Mouse (Mus musculus) forebrain, embryonic 11.5 days (tissue): Measurements from ENCODE around the gene Slc25a28. TPM values are rescaled to one million over a fixed set of nuclear protein-coding genes. Genes with fewer than 3 reads are reported as not detected.

ENCODE experiments used
- ATAC-seq: fragments of 200-750 bp; cut with Nextera tagmentation; replicated peaks from 2 replicates; pipeline ENCODE4 v1.8.0; 2017; ENCODE audit warnings: moderate TSS enrichment; ENCODE audit not compliant: low FRiP score
- DNase-seq: peaks from one replicate; pipeline ENCODE4 v3.0.0-alpha.2; 2017; ENCODE audit warnings: low spot score
- H3K27ac ChIP-seq: fragments of 300-500 bp; sonication (generic); 2 replicates; pipeline ENCODE4 v1.5.1; 2014; ENCODE audit warnings: low read depth, low read length
- H3K27me3 ChIP-seq: fragments of 300-500 bp; sonication (generic); 2 replicates; pipeline ENCODE4 v1.6.1; 2014; ENCODE audit warnings: mild to moderate bottlenecking, low read length, mixed read lengths; ENCODE audit not compliant: control insufficient read depth, insufficient read depth
- H3K36me3 ChIP-seq: fragments of 300-500 bp; sonication (generic); 2 replicates; pipeline ENCODE4 v1.6.1; 2014; ENCODE audit warnings: mild to moderate bottlenecking, low read length, moderate library complexity, mixed read lengths; ENCODE audit not compliant: control insufficient read depth, insufficient read depth
- H3K4me1 ChIP-seq: fragments of 300-500 bp; sonication (generic); replicated peaks from 2 replicates; pipeline ENCODE4 v1.6.1; 2014; ENCODE audit warnings: low read length, mixed read lengths; ENCODE audit not compliant: control insufficient read depth, insufficient read depth
- H3K4me2 ChIP-seq: fragments of 300-500 bp; sonication (generic); 2 replicates; pipeline ENCODE4 v1.6.1; 2014; ENCODE audit warnings: low read depth, mild to moderate bottlenecking, low read length, moderate library complexity, mixed read lengths; ENCODE audit not compliant: severe bottlenecking
- H3K4me3 ChIP-seq: fragments of 300-500 bp; sonication (generic); 2 replicates; pipeline ENCODE4 v1.5.1; 2014; ENCODE audit warnings: low read depth, low read length
- H3K9ac ChIP-seq: fragments of 300-500 bp; sonication (generic); 2 replicates; pipeline ENCODE4 v1.6.1; 2014; ENCODE audit warnings: low read length
- H3K9me3 ChIP-seq: fragments of 300-500 bp; sonication (generic); 2 replicates; pipeline ENCODE4 v1.6.1; 2016; ENCODE audit warnings: low read length, mixed read lengths; ENCODE audit not compliant: control insufficient read depth
- WGBS: fragments of 180-500 bp; shearing (Covaris S2); extraction: QIAGEN DNeasy Blood & Tissue Kit; methylation state at CpG from one replicate; pipeline ENCODE4 v1.1.7; 2014; 5-methylcytosine and 5-hydroxymethylcytosine counted together
- polyA plus RNA-seq: library from polyadenylated mRNA; unstranded; fragments of >200 nt; fragmentation: Nextera tagmentation; extraction: Ambion mirVana; gene quantifications from 2 replicates; pipeline ENCODE4 v1.2.1, GENCODE M21; 2014

Gene Slc25a28
- polyA plus RNA-seq, 1 experiment from 2014 or later, result 12.6 TPM

GRCm38 (mm10) chr19:43689419-43690246 lies 15.0 kb upstream of the Slc25a28 start, which contains the start of gene Entpd7:
Gene Entpd7, plus strand, starts transcription at chr19:43689672.
- Histone ChIP-seq H3K4me3 (peak within 1 kb of the TSS; percentile 73), H3K27ac (peak within 1 kb of the TSS; percentile 57; the same call in 1 of the 2 replicates), H3K36me3 (no peaks in the 10 kb centered on the region), H3K4me2 (peak within 1 kb of the TSS; percentile 79), H3K9me3 (no peaks in the 10 kb centered on the region), H3K9ac (peak within 1 kb of the TSS; percentile 78), H3K4me1 (no peaks in the 10 kb centered on the region), H3K27me3 (no peaks in the 10 kb centered on the region)
- ATAC-seq (peak; percentile 98), DNase-seq (peak; percentile 96)
- under 1% methylated on average over 60 of the region's 60 CpGs for WGBS

GRCm38 (mm10) chr19:43681541-43681940 lies 6.9 kb upstream of the Slc25a28 start:
- Histone ChIP-seq H3K27ac (no peak overlapping the region), H3K36me3 (no peaks in the 10 kb centered on the region), H3K4me3 (no peak overlapping the region), H3K9ac (no peak overlapping the region), H3K4me2 (no peak overlapping the region), H3K9me3 (no peaks in the 10 kb centered on the region), H3K27me3 (no peaks in the 10 kb centered on the region; the same call in 1 of the 2 replicates), H3K4me1 (peaks cover 2% of the 10 kb centered on the region; the same call in 1 of the 2 replicates)
- no peak for ATAC-seq
- DNase-seq, result no peak
- 89% methylated on average over 4 of the region's 4 CpGs for WGBS

GRCm38 (mm10) chr19:43679474-43679981 lies 4.8 kb upstream of the Slc25a28 start:
- H3K4me1 ChIP-seq, result peaks cover 4% of the 10 kb centered on the region; the same call in 1 of the 2 replicates
- no peak for ATAC-seq
- no peaks in the 10 kb centered on the region for H3K9me3 ChIP-seq
- H3K27ac ChIP-seq, result no peak overlapping the region
- no peaks in the 10 kb centered on the region; the same call in 1 of the 2 replicates for H3K27me3 ChIP-seq
- H3K36me3 ChIP-seq, result no peaks in the 10 kb centered on the region
- 84% methylated on average over 10 of the region's 10 CpGs for WGBS
- H3K4me2 ChIP-seq, result no peak overlapping the region
- no peak overlapping the region for H3K9ac ChIP-seq
- H3K4me3 ChIP-seq, result no peak overlapping the region
- DNase-seq, result no peak

GRCm38 (mm10) chr19:43678467-43679003 lies 3.9 kb upstream of the Slc25a28 start:
- no peak overlapping the region for H3K4me2 ChIP-seq
- no peak overlapping the region for H3K27ac ChIP-seq
- no peak for DNase-seq
- H3K27me3 ChIP-seq, result no peaks in the 10 kb centered on the region; the same call in 1 of the 2 replicates
- H3K4me3 ChIP-seq, result no peak overlapping the region
- peaks cover 4% of the 10 kb centered on the region; the same call in 1 of the 2 replicates for H3K4me1 ChIP-seq
- ATAC-seq, result no peak
- WGBS, result 85% methylated on average over 8 of the region's 8 CpGs
- H3K9ac ChIP-seq, result no peak overlapping the region
- H3K36me3 ChIP-seq, result no peaks in the 10 kb centered on the region
- no peaks in the 10 kb centered on the region for H3K9me3 ChIP-seq

GRCm38 (mm10) chr19:43675525-43676400 lies 1.1 kb upstream of the Slc25a28 start:
- H3K4me1 ChIP-seq, result peaks cover 8% of the 10 kb centered on the region; the same call in 1 of the 2 replicates
- peak overlapping the region; percentile 97 for H3K27ac ChIP-seq
- H3K4me3 ChIP-seq, result peak overlapping the region; percentile 79
- no peaks in the 10 kb centered on the region for H3K36me3 ChIP-seq
- H3K4me2 ChIP-seq, result peak overlapping the region; percentile 90
- ATAC-seq (0 out of 2 replicates have a peak, but pooled peaks have one; percentile 1), DNase-seq (peak; percentile 77)
- H3K9me3 ChIP-seq, result no peaks in the 10 kb centered on the region
- WGBS, result 2% methylated on average over 43 of the region's 43 CpGs
- peak overlapping the region; percentile 71 for H3K9ac ChIP-seq
- H3K27me3 ChIP-seq, result no peaks in the 10 kb centered on the region; the same call in 1 of the 2 replicates

- Histone ChIP-seq H3K9ac (peak overlapping the region; percentile 85), H3K36me3 (no peaks in the 10 kb centered on the region), H3K4me2 (peak overlapping the region; percentile 60), H3K27me3 (no peaks in the 10 kb centered on the region; the same call in 1 of the 2 replicates), H3K9me3 (no peaks in the 10 kb centered on the region), H3K27ac (peak overlapping the region; percentile 50; the same call in 1 of the 2 replicates), H3K4me3 (peak overlapping the region; percentile 79), H3K4me1 (peaks cover 8% of the 10 kb centered on the region; the same call in 1 of the 2 replicates)
- DNase-seq (no peak), ATAC-seq (peak; percentile 20)
- 1% methylated on average over 27 of the region's 29 CpGs for WGBS
Observed at GRCm38 (mm10) chr19:43674316-43674689, 378 bp downstream of the Slc25a28 start.

- peak overlapping the region; percentile 85 for H3K9ac ChIP-seq
- H3K4me3 ChIP-seq, result peak overlapping the region; percentile 79
- no peak for DNase-seq
- H3K9me3 ChIP-seq, result no peaks in the 10 kb centered on the region
- peaks cover 8% of the 10 kb centered on the region; the same call in 1 of the 2 replicates for H3K4me1 ChIP-seq
- peak overlapping the region; percentile 60 for H3K4me2 ChIP-seq
- ATAC-seq, result no peak
- H3K27me3 ChIP-seq, result no peaks in the 10 kb centered on the region; the same call in 1 of the 2 replicates
- WGBS, result 15% methylated on average over 21 of the region's 21 CpGs
- no peak overlapping the region for H3K27ac ChIP-seq
- H3K36me3 ChIP-seq, result no peaks in the 10 kb centered on the region
Observed at GRCm38 (mm10) chr19:43673513-43674315, 967 bp downstream of the Slc25a28 start.
